Mouse (Mus musculus): ENCODE data around the gene Gm49318. TPM values are rescaled to one million over a fixed set of nuclear protein-coding genes. Genes with fewer than 3 reads are reported as not detected.

The Gm49318 gene
- polyA plus RNA-seq, 1 experiment: 0.21 TPM

GRCm38 (mm10) chr9:22012731-22013130 is 58.3 kb downstream of the Gm49318 start:
- Histone ChIP-seq H3K27ac (ENCODE audit: insufficient read depth, low read length) (no peak overlapping the region), H3K4me3 (ENCODE audit: insufficient read depth, low read length) (no peak overlapping the region), H3K4me1 (ENCODE audit: control insufficient read depth, insufficient read depth, low read length) (no peaks in the 10 kb centered on the region)
- TF ChIP-seq POLR2A (IDR thresholded peaks at IDR 0.05; ENCODE audit: extremely low read depth, insufficient read depth, low read length) (no peak), CTCF (IDR thresholded peaks at IDR 0.05; ENCODE audit: extremely low read depth, insufficient read depth, low read length) (no peak)

GRCm38 (mm10) chr9:22011055-22011454 is 60.0 kb downstream of the Gm49318 start:
- Histone ChIP-seq H3K4me3 (ENCODE audit: insufficient read depth, low read length) (no peak overlapping the region), H3K4me1 (ENCODE audit: control insufficient read depth, insufficient read depth, low read length) (no peaks in the 10 kb centered on the region), H3K27ac (ENCODE audit: insufficient read depth, low read length) (no peak overlapping the region)
- TF ChIP-seq POLR2A (IDR thresholded peaks at IDR 0.05; ENCODE audit: extremely low read depth, insufficient read depth, low read length): no peak

- no peak overlapping the region for H3K27ac ChIP-seq (ENCODE audit: insufficient read depth, low read length)
- H3K4me3 ChIP-seq (ENCODE audit: insufficient read depth, low read length): no peak overlapping the region
- peaks cover 6% of the 10 kb centered on the region for H3K4me1 ChIP-seq (ENCODE audit: control insufficient read depth, insufficient read depth, low read length)
- TF ChIP-seq POLR2A (IDR thresholded peaks at IDR 0.05; ENCODE audit: extremely low read depth, insufficient read depth, low read length): no peak
- TF ChIP-seq CTCF (IDR thresholded peaks at IDR 0.05; ENCODE audit: extremely low read depth, insufficient read depth, low read length): no peak
Measured at GRCm38 (mm10) chr9:22004546-22004945, 66.5 kb downstream of the Gm49318 start.

- TF ChIP-seq CTCF (IDR thresholded peaks at IDR 0.05; ENCODE audit: extremely low read depth, insufficient read depth, low read length) (no peak), POLR2A (IDR thresholded peaks at IDR 0.05; ENCODE audit: extremely low read depth, insufficient read depth, low read length) (no peak)
- peaks cover 6% of the 10 kb centered on the region for H3K4me1 ChIP-seq (ENCODE audit: control insufficient read depth, insufficient read depth, low read length)
- H3K27ac ChIP-seq (ENCODE audit: insufficient read depth, low read length): no peak overlapping the region
- peak overlapping the region; percentile 61 for H3K4me3 ChIP-seq (ENCODE audit: insufficient read depth, low read length)
Measured at GRCm38 (mm10) chr9:22003163-22003554, 67.9 kb downstream of the Gm49318 start.

GRCm38 (mm10) chr9:22002194-22003162 is 68.6 kb downstream of the Gm49318 start, which contains the start of the genes Ccdc151 and Prkcsh:
Gene Ccdc151 (minus strand): TSS chr9:22002634.
Gene Prkcsh (plus strand): TSS chr9:22002806.
- TF ChIP-seq CTCF (IDR thresholded peaks at IDR 0.05; ENCODE audit: extremely low read depth, insufficient read depth, low read length): no peak
- peak; percentile 93 for TF ChIP-seq POLR2A (IDR thresholded peaks at IDR 0.05; ENCODE audit: extremely low read depth, insufficient read depth, low read length)
- Histone ChIP-seq H3K4me3 (ENCODE audit: insufficient read depth, low read length) (peak within 1 kb of the TSS; percentile 61), H3K27ac (ENCODE audit: insufficient read depth, low read length) (no peak within 1 kb of the TSS)

GRCm38 (mm10) chr9:22001633-22002032 is 69.4 kb downstream of the Gm49318 start:
- Histone ChIP-seq H3K4me3 (ENCODE audit: insufficient read depth, low read length) (no peak overlapping the region; the same call in 1 of the 2 replicates), H3K4me1 (ENCODE audit: control insufficient read depth, insufficient read depth, low read length) (peaks cover 6% of the 10 kb centered on the region), H3K27ac (ENCODE audit: insufficient read depth, low read length) (no peak overlapping the region)
- no peak for TF ChIP-seq POLR2A (IDR thresholded peaks at IDR 0.05; ENCODE audit: extremely low read depth, insufficient read depth, low read length)
- no peak for TF ChIP-seq CTCF (IDR thresholded peaks at IDR 0.05; ENCODE audit: extremely low read depth, insufficient read depth, low read length)

More at GRCm38 (mm10) chr9:22002194-22003162, 68.6 kb downstream of the Gm49318 start, which contains the start of the genes Ccdc151 and Prkcsh:
- H3K4me1 ChIP-seq (ENCODE audit: control insufficient read depth, insufficient read depth, low read length): peaks cover 6% of the 10 kb centered on the region

GRCm38 (mm10) chr9:22000296-22000695 is 70.8 kb downstream of the Gm49318 start:
- TF ChIP-seq POLR2A (IDR thresholded peaks at IDR 0.05; ENCODE audit: extremely low read depth, insufficient read depth, low read length) (no peak), CTCF (IDR thresholded peaks at IDR 0.05; ENCODE audit: extremely low read depth, insufficient read depth, low read length) (no peak)
- no peak overlapping the region for H3K4me3 ChIP-seq (ENCODE audit: insufficient read depth, low read length)

GRCm38 (mm10) chr9:21996178-21996867 is 74.7 kb downstream of the Gm49318 start:
- H3K27ac ChIP-seq (ENCODE audit: insufficient read depth, low read length): no peak overlapping the region
- no peaks in the 10 kb centered on the region for H3K4me1 ChIP-seq (ENCODE audit: control insufficient read depth, insufficient read depth, low read length)
- TF ChIP-seq CTCF (IDR thresholded peaks at IDR 0.05; ENCODE audit: extremely low read depth, insufficient read depth, low read length) (no peak), POLR2A (IDR thresholded peaks at IDR 0.05; ENCODE audit: extremely low read depth, insufficient read depth, low read length) (no peak)
- no peak overlapping the region for H3K4me3 ChIP-seq (ENCODE audit: insufficient read depth, low read length)

More at GRCm38 (mm10) chr9:22000296-22000695, 70.8 kb downstream of the Gm49318 start:
- Histone ChIP-seq H3K4me1 (ENCODE audit: control insufficient read depth, insufficient read depth, low read length) (peaks cover 6% of the 10 kb centered on the region), H3K27ac (ENCODE audit: insufficient read depth, low read length) (no peak overlapping the region)

GRCm38 (mm10) chr9:21992227-21992626 is 78.8 kb downstream of the Gm49318 start:
- TF ChIP-seq POLR2A (IDR thresholded peaks at IDR 0.05; ENCODE audit: extremely low read depth, insufficient read depth, low read length) (no peak), CTCF (IDR thresholded peaks at IDR 0.05; ENCODE audit: extremely low read depth, insufficient read depth, low read length) (no peak)
- H3K27ac ChIP-seq (ENCODE audit: insufficient read depth, low read length): no peak overlapping the region

More at GRCm38 (mm10) chr9:21992227-21992626, 78.8 kb downstream of the Gm49318 start:
- H3K4me1 ChIP-seq (ENCODE audit: control insufficient read depth, insufficient read depth, low read length): 0 out of 2 replicates have a peak, but pooled peaks cover 2% of the 10 kb centered on the region
- no peak overlapping the region for H3K4me3 ChIP-seq (ENCODE audit: insufficient read depth, low read length)

Measured in cortical plate, adult 2 months (tissue).